Mouse (Mus musculus): ENCODE measurements at regions not wholly inside any gene's neighbourhood (a gene's known extent, or its start where the extent isn't known, plus 50 kb on each side); places are given as distances from the start of the nearest gene placed in this dataset.
A peak's percentile ranks its signal among the peaks of the same experiment; 100 is the strongest.

DNA sequence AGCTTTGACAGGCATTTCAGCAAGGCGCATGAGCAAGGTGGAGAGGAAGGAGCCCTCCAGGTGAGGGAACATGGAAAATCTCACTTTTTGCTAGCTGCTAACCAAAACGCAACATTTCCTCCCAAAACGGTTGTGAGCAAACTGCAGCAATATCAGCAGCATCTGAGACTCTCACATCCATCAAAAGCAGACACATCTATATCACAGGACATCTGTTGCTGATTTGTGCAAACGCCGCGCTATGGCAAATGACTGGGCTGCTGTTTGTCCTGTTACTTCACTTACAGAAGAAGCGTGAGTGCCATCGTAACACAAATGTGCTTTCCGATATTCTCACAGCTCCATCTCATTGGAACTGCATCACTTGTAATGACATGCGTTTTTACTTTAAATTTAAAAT, 73.5 kb upstream of the Tsc22d1 start:
- Histone ChIP-seq H3K4me1 (ENCODE audit: insufficient read depth, low read depth, low read length) (no peaks in the 10 kb centered on the region), H3K9ac (replicated peaks; ENCODE audit: low read depth) (no peak overlapping the region), H3K4me3 (ENCODE audit: low read depth, low read length) (no peak overlapping the region), H3K4me2 (replicated peaks; ENCODE audit: low read depth, low read length) (no peak overlapping the region), H3K27ac (ENCODE audit: low read length) (no peak overlapping the region), H3K27me3 (replicated peaks; ENCODE audit: insufficient read depth, low read length) (no peaks in the 10 kb centered on the region), H3K36me3 (ENCODE audit: insufficient read depth, low read length) (no peaks in the 10 kb centered on the region), H3K9me3 (ENCODE audit: low read length) (no peaks in the 10 kb centered on the region)
- WGBS = 79% methylated on average over 10 of the region's 10 CpGs
- DNase-seq (ENCODE audit: low spot score) (no peak), ATAC-seq (no peak)
- TF ChIP-seq CTCF (IDR thresholded peaks at IDR 0.05) = no peak
- TF ChIP-seq EP300 (IDR thresholded peaks at IDR 0.05) = no peak

DNA sequence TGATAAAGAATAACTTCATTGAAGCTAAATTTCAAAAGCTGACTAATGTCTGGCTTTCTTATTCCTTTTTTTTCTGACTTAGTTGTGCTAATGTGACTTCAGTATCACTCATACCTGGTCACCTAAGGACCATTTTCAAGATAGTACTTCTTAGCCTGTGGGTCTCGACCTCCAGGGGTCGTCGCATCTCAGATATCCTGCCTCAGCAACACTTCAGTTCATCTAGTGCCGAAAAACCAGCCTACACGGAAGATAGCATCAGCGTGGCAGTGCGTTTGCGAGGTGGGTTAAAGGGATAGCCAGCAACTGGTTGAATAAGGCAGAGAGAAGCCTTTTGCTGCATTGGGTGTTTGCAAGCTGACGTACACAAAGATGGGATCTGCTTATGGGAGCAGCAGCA, 62.9 kb upstream of the Tsc22d1 start:
- Histone ChIP-seq H3K4me2 (replicated peaks; ENCODE audit: low read depth, low read length) (no peak overlapping the region), H3K36me3 (ENCODE audit: insufficient read depth, low read length) (no peaks in the 10 kb centered on the region), H3K4me3 (ENCODE audit: low read depth, low read length) (no peak overlapping the region), H3K27me3 (replicated peaks; ENCODE audit: insufficient read depth, low read length) (no peaks in the 10 kb centered on the region), H3K27ac (ENCODE audit: low read length) (no peak overlapping the region), H3K9ac (replicated peaks; ENCODE audit: low read depth) (no peak overlapping the region), H3K9me3 (ENCODE audit: low read length) (no peaks in the 10 kb centered on the region), H3K4me1 (ENCODE audit: insufficient read depth, low read depth, low read length) (no peaks in the 10 kb centered on the region)
- WGBS = 43% methylated on average over 9 of the region's 9 CpGs
- no peak for ATAC-seq
- no peak for DNase-seq (ENCODE audit: low spot score)
- no peak for TF ChIP-seq CTCF (IDR thresholded peaks at IDR 0.05)
- no peak for TF ChIP-seq EP300 (IDR thresholded peaks at IDR 0.05)

DNA sequence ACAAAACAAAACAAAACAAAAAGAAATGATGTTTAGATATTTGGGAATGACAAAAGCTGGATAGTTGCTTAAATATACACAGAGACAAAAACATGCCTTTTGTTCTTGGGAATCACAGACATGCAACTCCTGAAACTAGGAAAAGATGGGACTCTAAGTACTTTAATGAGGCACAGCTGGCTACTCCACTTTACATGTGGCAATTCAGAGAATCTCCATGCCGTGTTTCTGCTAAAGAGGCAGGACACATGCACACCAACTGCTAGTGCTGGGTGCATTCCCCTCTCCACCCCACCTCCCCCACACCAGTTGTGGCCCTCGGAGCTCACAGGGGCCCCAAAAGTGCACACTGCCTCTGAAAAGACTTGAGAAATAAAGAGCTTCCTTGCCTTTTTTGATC, 58.6 kb upstream of the Tsc22d1 start:
- Histone ChIP-seq H3K27ac (ENCODE audit: low read length) (no peak overlapping the region), H3K4me3 (ENCODE audit: low read depth, low read length) (no peak overlapping the region), H3K9me3 (ENCODE audit: low read length) (no peaks in the 10 kb centered on the region), H3K27me3 (replicated peaks; ENCODE audit: insufficient read depth, low read length) (no peaks in the 10 kb centered on the region), H3K36me3 (ENCODE audit: insufficient read depth, low read length) (no peaks in the 10 kb centered on the region), H3K4me2 (replicated peaks; ENCODE audit: low read depth, low read length) (no peak overlapping the region), H3K4me1 (ENCODE audit: insufficient read depth, low read depth, low read length) (0 out of 2 replicates have a peak, but pooled peaks cover 3% of the 10 kb centered on the region), H3K9ac (replicated peaks; ENCODE audit: low read depth) (no peak overlapping the region)
- ATAC-seq = no peak
- no peak for DNase-seq (ENCODE audit: low spot score)
- TF ChIP-seq CTCF (IDR thresholded peaks at IDR 0.05) = no peak
- TF ChIP-seq EP300 (IDR thresholded peaks at IDR 0.05) = no peak
- 66% methylated on average over 2 of the region's 2 CpGs for WGBS

DNA sequence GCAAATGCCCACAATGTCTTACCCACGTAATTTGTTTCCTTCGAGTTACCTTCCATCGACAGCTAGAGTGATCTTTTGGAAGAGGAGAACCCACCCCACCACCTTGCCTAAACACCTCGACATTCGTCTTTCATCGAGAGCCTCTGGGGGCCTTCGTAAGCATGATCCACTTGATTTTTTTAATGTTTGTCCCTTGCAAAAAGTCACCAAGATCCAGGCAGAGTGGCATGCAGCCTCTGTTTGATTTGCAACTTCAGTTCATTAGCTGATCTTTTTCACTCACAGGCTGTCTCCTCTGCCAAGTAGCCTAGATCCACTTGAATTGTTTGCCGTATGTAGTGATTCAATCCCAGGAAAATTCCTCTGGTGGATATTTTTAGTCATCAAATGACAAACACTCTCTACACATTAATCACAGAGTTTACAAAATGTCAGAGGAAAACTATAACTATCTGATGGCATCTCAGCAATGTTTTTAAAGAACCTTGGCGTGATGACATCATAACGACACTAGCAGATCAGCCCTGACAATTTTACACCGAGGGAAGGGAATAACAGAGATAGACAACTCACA, 54.8 kb upstream of the Tsc22d1 start:
- H3K4me3 ChIP-seq (ENCODE audit: low read depth, low read length) = no peak overlapping the region
- no peak overlapping the region for H3K9ac ChIP-seq (replicated peaks; ENCODE audit: low read depth)
- DNase-seq (ENCODE audit: low spot score) = peak; percentile 42
- H3K4me2 ChIP-seq (replicated peaks; ENCODE audit: low read depth, low read length) = no peak overlapping the region
- no peaks in the 10 kb centered on the region for H3K9me3 ChIP-seq (ENCODE audit: low read length)
- peak; percentile 25 for ATAC-seq
- H3K27me3 ChIP-seq (replicated peaks; ENCODE audit: insufficient read depth, low read length) = no peaks in the 10 kb centered on the region
- H3K36me3 ChIP-seq (ENCODE audit: insufficient read depth, low read length) = no peaks in the 10 kb centered on the region
- H3K27ac ChIP-seq (ENCODE audit: low read length) = no peak overlapping the region
- 36% methylated on average over 11 of the region's 11 CpGs for WGBS
- H3K4me1 ChIP-seq (ENCODE audit: insufficient read depth, low read depth, low read length) = 0 out of 2 replicates have a peak, but pooled peaks cover 3% of the 10 kb centered on the region
- TF ChIP-seq EP300 (IDR thresholded peaks at IDR 0.05) (peak; percentile 52; the same call in 1 of the 2 replicates), CTCF (IDR thresholded peaks at IDR 0.05) (no peak)

DNA sequence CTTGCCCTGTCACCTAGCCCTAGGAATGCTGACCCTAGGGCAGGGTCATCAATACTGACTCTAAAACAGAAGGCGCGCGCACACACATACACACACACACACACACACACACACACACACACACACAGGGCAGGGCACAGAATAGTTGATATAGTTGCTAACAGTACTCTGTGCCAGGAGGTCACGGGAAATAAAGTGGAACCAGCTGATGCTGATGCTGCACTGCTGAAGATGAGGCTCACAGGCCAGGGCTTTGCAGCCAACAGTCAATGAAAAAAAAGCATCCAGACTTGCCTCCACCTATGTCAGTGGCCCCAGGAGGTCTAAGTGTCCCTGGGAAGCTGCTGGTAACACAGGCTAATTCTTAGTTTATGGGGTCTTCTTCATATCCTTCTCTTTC, 50.7 kb upstream of the Tsc22d1 start:
- Histone ChIP-seq H3K27ac (ENCODE audit: low read length) (no peak overlapping the region), H3K27me3 (replicated peaks; ENCODE audit: insufficient read depth, low read length) (no peaks in the 10 kb centered on the region), H3K36me3 (ENCODE audit: insufficient read depth, low read length) (no peaks in the 10 kb centered on the region), H3K9me3 (ENCODE audit: low read length) (no peaks in the 10 kb centered on the region), H3K4me3 (ENCODE audit: low read depth, low read length) (no peak overlapping the region), H3K4me1 (ENCODE audit: insufficient read depth, low read depth, low read length) (0 out of 2 replicates have a peak, but pooled peaks cover 3% of the 10 kb centered on the region), H3K9ac (replicated peaks; ENCODE audit: low read depth) (no peak overlapping the region), H3K4me2 (replicated peaks; ENCODE audit: low read depth, low read length) (no peak overlapping the region)
- WGBS = 94% methylated on average over 4 of the region's 4 CpGs
- DNase-seq (ENCODE audit: low spot score) (no peak), ATAC-seq (no peak)
- TF ChIP-seq EP300 (IDR thresholded peaks at IDR 0.05) = no peak
- TF ChIP-seq CTCF (IDR thresholded peaks at IDR 0.05) = no peak
